Mouse (Mus musculus) MEL (cell line): ENCODE data around the gene Tdrkh. TPM values are rescaled to one million over a fixed set of nuclear protein-coding genes. Genes with fewer than 3 reads are reported as not detected.

ENCODE experiments used
- DNase-seq: peaks from one replicate; pipeline ENCODE4 v3.0.0; 2011; ENCODE audit warnings: low read depth, low spot score
- H3K27ac ChIP-seq: 2 replicates; pipeline ENCODE4 v1.5.1; 2012; ENCODE audit warnings: low read depth, mild to moderate bottlenecking, control low read depth, low read length, moderate library complexity; ENCODE audit not compliant: control insufficient read depth
- H3K27me3 ChIP-seq, 2 experiments: fragments of 150-350 bp in 1 of 2; sonication (generic) in 1 of 2; 2 replicates each; pipeline ENCODE4 v1.6.1; 2012; ENCODE audit warnings: low read length in 2 of 2, mild to moderate bottlenecking in 2 of 2, improper control_type of control experiment in 1 of 2, moderate library complexity in 1 of 2; ENCODE audit not compliant: insufficient read depth in 2 of 2, control insufficient read depth in 1 of 2
- H3K36me3 ChIP-seq, 2 experiments: 2 replicates each; pipeline ENCODE4 v1.6.1; 2012 to 2014; ENCODE audit warnings: low read length in 2 of 2, improper control_type of control experiment in 1 of 2, inconsistent platforms in 1 of 2, mild to moderate bottlenecking in 1 of 2; ENCODE audit not compliant: insufficient read depth in 2 of 2, control insufficient read depth in 1 of 2
- H3K4me1 ChIP-seq, 2 experiments: fragments of 150-350 bp in 1 of 2; sonication (generic) in 1 of 2; 2 replicates each; pipeline ENCODE4 v1.6.1; 2012; ENCODE audit warnings: low read length in 2 of 2, improper control_type of control experiment in 1 of 2, mild to moderate bottlenecking in 1 of 2; ENCODE audit not compliant: insufficient read depth in 2 of 2, control insufficient read depth in 1 of 2
- H3K4me3 ChIP-seq, 2 experiments: fragments of 150-350 bp in 1 of 2; sonication (generic) in 1 of 2; 2 replicates each; pipeline ENCODE4 v1.5.1; 2012; ENCODE audit warnings: low read depth in 2 of 2, low read length in 2 of 2, mild to moderate bottlenecking in 2 of 2, moderate library complexity in 2 of 2, control low read depth in 1 of 2, improper control_type of control experiment in 1 of 2; ENCODE audit not compliant: control insufficient read depth in 1 of 2, insufficient read depth in 1 of 2
- H3K79me2 ChIP-seq: 2 replicates; pipeline ENCODE4 v1.6.1; 2012; ENCODE audit warnings: mild to moderate bottlenecking, low read length, moderate library complexity; ENCODE audit not compliant: control insufficient read depth, poor library complexity, insufficient read depth
- H3K9ac ChIP-seq: 2 replicates; pipeline ENCODE4 v1.6.1; 2012; ENCODE audit warnings: low read depth, mild to moderate bottlenecking, control low read depth, low read length, moderate library complexity; ENCODE audit not compliant: control insufficient read depth, poor library complexity, severe bottlenecking
- H3K9me3 ChIP-seq: fragments of 150-350 bp; sonication (generic); replicated peaks from 2 replicates; pipeline ENCODE4 v1.6.1; 2012; ENCODE audit warnings: mild to moderate bottlenecking, low read length, improper control_type of control experiment, moderate library complexity; ENCODE audit not compliant: insufficient read depth
- BHLHE40 ChIP-seq: IDR thresholded peaks from 2 replicates; pipeline ENCODE4 v1.6.1; 2012; ENCODE audit warnings: low read depth, mild to moderate bottlenecking, inconsistent platforms, low read length, improper control_type of control experiment, borderline replicate concordance
- CTCF ChIP-seq, 3 experiments: IDR thresholded peaks in 2 of 3; conservative IDR thresholded peaks in 1 of 3; 2 replicates each; pipeline ENCODE4 v1.5.1; 2011 to 2012; ENCODE audit warnings: low read length in 3 of 3, low read depth in 2 of 3, mild to moderate bottlenecking in 2 of 3, improper control_type of control experiment in 1 of 3, inconsistent platforms in 1 of 3, mixed read lengths in 1 of 3, moderate library complexity in 1 of 3; ENCODE audit not compliant: control insufficient read depth in 1 of 3, insufficient read depth in 1 of 3, poor library complexity in 1 of 3, severe bottlenecking in 1 of 3
- EP300 ChIP-seq, 2 experiments: IDR thresholded peaks; 2 replicates each; pipeline ENCODE4 v1.6.1; 2011; ENCODE audit warnings: improper control_type of control experiment in 2 of 2, low read length in 2 of 2, low read depth in 1 of 2, mild to moderate bottlenecking in 1 of 2
- ETS1 ChIP-seq: IDR thresholded peaks from 2 replicates; pipeline ENCODE4 v1.6.1; 2012; ENCODE audit warnings: low read depth, mild to moderate bottlenecking, inconsistent platforms, low read length, improper control_type of control experiment, moderate library complexity
- GABPA ChIP-seq: IDR thresholded peaks from 2 replicates; pipeline ENCODE4 v1.6.1; 2012; ENCODE audit warnings: low read depth, mild to moderate bottlenecking, inconsistent platforms, low read length, improper control_type of control experiment, moderate library complexity
- HCFC1 ChIP-seq: IDR thresholded peaks from 2 replicates; pipeline ENCODE4 v1.6.1; 2012; ENCODE audit warnings: low read depth, mild to moderate bottlenecking, inconsistent platforms, low read length, improper control_type of control experiment, moderate library complexity
- MYB ChIP-seq: IDR thresholded peaks from 2 replicates; pipeline ENCODE4 v1.6.1; 2011; ENCODE audit warnings: mild to moderate bottlenecking, low read depth, low read length, improper control_type of control experiment
- POLR2AphosphoS2 ChIP-seq: IDR thresholded peaks from 2 replicates; pipeline ENCODE4 v1.6.1; 2011; ENCODE audit warnings: low read length, improper control_type of control experiment
- POLR2AphosphoS5 ChIP-seq: IDR thresholded peaks from 2 replicates; pipeline ENCODE4 v1.6.1; 2012; ENCODE audit warnings: low read depth, borderline replicate concordance, mild to moderate bottlenecking, inconsistent platforms, low read length, moderate library complexity, mixed read lengths
- RCOR1 ChIP-seq: IDR thresholded peaks from 2 replicates; pipeline ENCODE4 v1.6.1; 2012; ENCODE audit warnings: low read depth, mild to moderate bottlenecking, inconsistent platforms, low read length, improper control_type of control experiment
- TCF12 ChIP-seq: IDR thresholded peaks from 2 replicates; pipeline ENCODE4 v1.6.1; 2014; ENCODE audit warnings: low read depth, mild to moderate bottlenecking, inconsistent platforms, low read length, improper control_type of control experiment, moderate library complexity
- UBTF ChIP-seq: IDR thresholded peaks from 2 replicates; pipeline ENCODE4 v1.6.1; 2012; ENCODE audit warnings: low read depth, mild to moderate bottlenecking, inconsistent platforms, low read length, improper control_type of control experiment, moderate library complexity, borderline replicate concordance; ENCODE audit not compliant: insufficient read depth
- USF1 ChIP-seq: IDR thresholded peaks from 2 replicates; pipeline ENCODE4 v1.6.1; 2014; ENCODE audit warnings: low read depth, mild to moderate bottlenecking, inconsistent platforms, low read length, improper control_type of control experiment, moderate library complexity
- ZNF384 ChIP-seq: IDR thresholded peaks from 2 replicates; pipeline ENCODE4 v1.6.1; 2012; ENCODE audit warnings: low read depth, mild to moderate bottlenecking, inconsistent platforms, low read length, improper control_type of control experiment
- polyA plus RNA-seq, 2 experiments: library from polyadenylated mRNA; stranded (reverse) in 1 of 2; unstranded in 1 of 2; fragments of >175 nt in 1 of 2; fragments of >200 nt in 1 of 2; gene quantifications; 2 replicates each; pipeline versions ENCODE4 v1.2.1 to v1.2.4; 2012; ENCODE audit warnings: low replicate concordance in 2 of 2, low read depth in 1 of 2; ENCODE audit not compliant: insufficient read length in 2 of 2, insufficient read depth in 1 of 2, missing spikeins in 1 of 2
- total RNA-seq: library from RNA; depleted of rRNA; stranded (reverse); fragments of 300-350 nt; gene quantifications from 2 replicates; pipeline ENCODE4 v1.2.3, GENCODE M21; 2012

The Tdrkh gene
- total and polyA plus RNA-seq, 3 experiments, result not detected

GRCm38 (mm10) chr3:94373597-94374011, 39.5 kb upstream of the Tdrkh start:
- Histone ChIP-seq H3K79me2 (no peaks in the 10 kb centered on the region), H3K9ac (no peak overlapping the region), H3K36me3 (peaks cover 0 to 6% of the 10 kb centered on the region in 2 experiments; a peak in 2 of 4 replicates), H3K9me3 (no peaks in the 10 kb centered on the region), H3K4me3 (no peak overlapping the region), H3K4me1 (peaks cover 0 to 4% of the 10 kb centered on the region in 2 experiments; a peak in 3 of 4 replicates), H3K27ac (no peak overlapping the region), H3K27me3 (no peaks in the 10 kb centered on the region; a peak in 1 of 4 replicates)
- no peak for TF ChIP-seq POLR2AphosphoS2
- no peak for TF ChIP-seq UBTF
- TF ChIP-seq ETS1, result no peak
- TF ChIP-seq GABPA, result no peak
- no peak for TF ChIP-seq CTCF (IDR thresholded peaks at IDR 0.05 in 2 of 3, conservative IDR thresholded peaks at IDR 0.05 in 1 of 3; ENCODE audit: control insufficient read depth in 1 of 3, insufficient read depth in 1 of 3, low read depth in 2 of 3, low read length in 3 of 3, poor library complexity in 1 of 3, severe bottlenecking in 1 of 3)
- TF ChIP-seq HCFC1, result no peak
- no peak for TF ChIP-seq MYB
- TF ChIP-seq TCF12, result no peak
- TF ChIP-seq ZNF384, result no peak
- no peak for DNase-seq

GRCm38 (mm10) chr3:94374636-94375035, 38.4 kb upstream of the Tdrkh start:
- Histone ChIP-seq H3K9ac (no peak overlapping the region), H3K9me3 (no peaks in the 10 kb centered on the region), H3K36me3 (peaks cover 0 to 4% of the 10 kb centered on the region in 2 experiments; a peak in 2 of 4 replicates), H3K4me3 (no peak overlapping the region)
- TF ChIP-seq POLR2AphosphoS5 (no peak), BHLHE40 (no peak), EP300 (IDR thresholded peaks at IDR 0.05; ENCODE audit: low read depth in 1 of 2, low read length in 2 of 2) (no peak), USF1 (no peak), RCOR1 (no peak)
- TF ChIP-seq, all 39 proteins: peak for 0
- Histone ChIP-seq H3K79me2 (no peaks in the 10 kb centered on the region), H3K27ac (no peak overlapping the region), H3K27me3 (peaks cover 0 to 3% of the 10 kb centered on the region in 2 experiments; a peak in 1 of 4 replicates), H3K4me1 (peaks cover 0 to 4% of the 10 kb centered on the region in 2 experiments; a peak in 3 of 4 replicates)
- DNase-seq, result no peak

GRCm38 (mm10) chr3:94375146-94375545, 37.9 kb upstream of the Tdrkh start:
- H3K4me3 ChIP-seq, result no peak overlapping the region
- H3K27me3 ChIP-seq, result peaks cover 0 to 3% of the 10 kb centered on the region in 2 experiments; a peak in 1 of 4 replicates
- H3K36me3 ChIP-seq, result peaks cover 0 to under 1% of the 10 kb centered on the region in 2 experiments; a peak in 1 of 4 replicates
- H3K9me3 ChIP-seq, result no peaks in the 10 kb centered on the region
- H3K9ac ChIP-seq, result no peak overlapping the region
- H3K4me1 ChIP-seq, result peaks cover 0 to under 1% of the 10 kb centered on the region in 2 experiments; a peak in 3 of 4 replicates
- H3K27ac ChIP-seq, result no peak overlapping the region
- no peaks in the 10 kb centered on the region for H3K79me2 ChIP-seq
- TF ChIP-seq TCF12, result no peak
- TF ChIP-seq ZNF384, result peak; percentile 67
- no peak for DNase-seq
